Mouse (Mus musculus) left cerebral cortex, adult 2 months (tissue): ENCODE measurements around the gene Lax1. TPM values are rescaled to one million over a fixed set of nuclear protein-coding genes. Genes with fewer than 3 reads are reported as not detected.

Experiments
- DNase-seq, 2 experiments: peaks; one replicate each; pipeline ENCODE4 v3.0.0; 2021 to 2022; ENCODE audit warnings: low spot score in 2 of 2, mixed read lengths in 1 of 2; ENCODE audit errors: extremely low spot score in 1 of 2
- H3K27ac ChIP-seq: fragments of 200-600 bp; 2 replicates; pipeline ENCODE4 v1.8.1; 2022
- H3K4me3 ChIP-seq: fragments of 200-600 bp; 2 replicates; pipeline ENCODE4 v1.8.1; 2022
- CTCF ChIP-seq: fragments of 200-600 bp; IDR thresholded peaks from 2 replicates; pipeline ENCODE4 v1.8.1; 2022; ENCODE audit warnings: antibody characterized with exemption, mild to moderate bottlenecking, moderate library complexity
- intact Hi-C: fragments of 180-260 bp; cut with DNase I; formaldehyde crosslinking; loops from one replicate; pipeline ENCODE4 v1.15.1; 2025
- long read RNA-seq, 2 experiments: library from polyadenylated mRNA; stranded (forward); transcript quantifications; one replicate each; pipeline ENCODE4 v2.0.0; 2021; ENCODE audit warnings: borderline mapping rate in 2 of 2
- total RNA-seq, 2 experiments: library from RNA; stranded (reverse); gene quantifications; 2 replicates each; pipeline ENCODE4 v1.2.3; 2021

Lax1 gene
- total RNA-seq = under 1 TPM in 1 of 2 experiments, not detected in 1; 0.65 TPM
- long read RNA-seq, experiment 1 = 0 reads
- long read RNA-seq, experiment 2 = 0 reads

- Histone ChIP-seq H3K4me3 (no peak within 1 kb of the TSS), H3K27ac (no peak within 1 kb of the TSS)
- intact Hi-C loops = no loop called here
- no peak for DNase-seq
- no peak for TF ChIP-seq CTCF
Observed at GRCm38 (mm10) chr1:133689897-133690296, at the start of gene Lax1. TSS of gene Lax1 (minus strand) at chr1:133690108.

GRCm38 (mm10) chr1:133736664-133737063 lies 46.8 kb upstream of the Lax1 start:
- intact Hi-C loops = loop anchor here (1.0 to 2.0 kb wide), 3 partner anchors 64 to 312 kb away; partner anchors contain the start of gene Atp2b4
- DNase-seq = peak in 1 of 2 experiments; percentile 16
- no peak overlapping the region for H3K4me3 ChIP-seq
- TF ChIP-seq CTCF = no peak
- peak overlapping the region; percentile 50 for H3K27ac ChIP-seq

DNA sequence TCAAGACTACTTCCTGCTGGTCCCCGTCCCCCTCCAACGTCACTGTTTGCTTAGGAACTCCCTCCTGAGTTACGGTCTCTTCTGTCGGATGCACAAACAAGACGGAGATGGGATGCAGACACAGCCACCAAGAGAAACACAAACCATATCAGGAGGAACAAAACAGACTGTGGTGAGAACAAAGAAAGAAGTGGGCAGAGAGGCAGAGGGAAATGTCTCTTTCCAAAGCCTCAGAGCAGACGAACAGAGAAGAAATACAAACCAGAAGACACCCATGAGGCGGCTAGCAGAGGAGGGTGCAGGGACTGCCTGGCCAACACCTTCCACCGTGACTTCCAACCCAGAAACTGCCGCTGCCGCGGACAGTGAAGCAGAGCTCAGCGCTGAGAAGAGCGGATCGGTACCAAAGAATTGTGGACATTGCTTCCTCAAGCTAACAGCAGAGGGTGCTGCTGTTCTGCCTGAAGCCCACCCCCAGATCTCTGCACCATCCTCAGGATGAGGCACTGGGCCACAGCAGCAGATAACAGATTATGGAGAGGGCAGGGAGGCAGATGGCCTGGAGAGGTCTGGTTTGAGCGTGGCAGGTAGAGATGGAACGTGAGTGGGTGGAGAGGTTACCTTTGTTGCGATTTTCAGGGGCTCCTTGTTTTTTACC lies 46.2 kb upstream of the Lax1 start:
- no peak overlapping the region for H3K4me3 ChIP-seq
- TF ChIP-seq CTCF = peak; percentile 90
- peak overlapping the region; percentile 50 for H3K27ac ChIP-seq
- intact Hi-C loops = loop anchor here (1.0 to 2.0 kb wide), 3 partner anchors 65 to 312 kb away; partner anchors contain the start of gene Atp2b4
- DNase-seq = peak; percentile 67 to 76

- H3K4me3 ChIP-seq = no peak overlapping the region
- no peak overlapping the region for H3K27ac ChIP-seq
- intact Hi-C loops = no loop called here
- TF ChIP-seq CTCF = no peak
- DNase-seq = no peak
Observed at GRCm38 (mm10) chr1:133732814-133733213, 42.9 kb upstream of the Lax1 start.

DNA sequence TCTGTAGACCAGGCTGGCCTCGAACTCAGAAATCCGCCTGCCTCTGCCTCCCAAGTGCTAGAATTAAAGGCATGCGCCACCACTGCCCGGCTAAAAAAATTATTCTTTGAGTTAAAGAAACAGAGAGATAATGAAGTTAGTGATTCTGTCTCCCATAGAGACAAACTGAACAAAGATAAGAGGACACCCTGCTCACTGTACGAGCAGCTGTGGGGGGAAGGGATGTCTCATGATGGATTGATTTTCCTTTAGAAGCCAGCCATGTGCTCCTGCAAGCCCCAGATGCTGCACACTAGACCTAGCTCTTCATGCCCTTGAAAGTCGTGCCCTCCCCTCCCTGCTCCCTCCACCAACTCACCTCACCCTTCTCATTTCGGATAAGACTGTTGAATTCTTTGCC lies 38.4 kb upstream of the Lax1 start:
- Histone ChIP-seq H3K4me3 (no peak overlapping the region), H3K27ac (no peak overlapping the region)
- intact Hi-C loops = no loop called here
- TF ChIP-seq CTCF = no peak
- no peak for DNase-seq

DNA sequence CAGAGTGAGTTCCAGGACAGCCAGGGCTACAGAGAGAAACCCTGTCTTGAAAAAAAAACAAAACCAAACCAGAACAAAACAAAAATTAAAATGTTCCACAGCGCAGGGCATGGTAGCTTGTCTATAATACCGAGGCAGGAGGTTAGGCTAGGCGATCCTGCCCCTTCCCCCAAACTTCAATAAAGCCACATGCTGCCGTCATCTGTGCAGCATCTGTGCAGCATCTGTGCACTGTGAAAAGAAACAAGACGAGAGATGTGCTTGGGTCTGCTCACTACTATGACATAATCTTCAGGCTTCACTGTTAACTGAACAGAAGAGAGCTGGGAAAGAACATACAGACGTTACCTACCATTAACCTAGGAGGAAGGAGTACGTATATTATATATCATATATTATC lies 30.4 kb upstream of the Lax1 start:
- intact Hi-C loops = no loop called here
- no peak for TF ChIP-seq CTCF
- Histone ChIP-seq H3K27ac (no peak overlapping the region), H3K4me3 (no peak overlapping the region)
- DNase-seq = no peak

DNA sequence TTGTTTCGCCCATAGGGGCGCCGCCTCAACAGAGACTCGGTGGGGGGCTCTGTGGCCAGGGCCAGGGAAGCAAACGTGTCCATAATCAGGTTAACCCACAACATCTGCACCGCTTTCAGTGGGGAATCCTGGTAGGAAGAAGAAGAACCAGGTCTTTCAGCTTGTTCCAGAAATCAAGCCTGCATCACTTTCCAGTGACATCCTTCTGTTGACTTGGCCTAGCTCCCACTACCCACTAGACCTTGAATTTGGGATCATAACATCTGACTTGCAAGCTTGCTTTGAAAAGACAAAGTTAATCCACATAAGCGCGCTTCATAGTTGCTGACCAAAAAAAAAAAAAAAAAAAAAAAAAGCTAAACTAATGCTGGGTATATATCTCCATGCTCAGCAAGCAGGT lies 28.9 kb upstream of the Lax1 start:
- Histone ChIP-seq H3K4me3 (no peak overlapping the region), H3K27ac (no peak overlapping the region)
- no peak for TF ChIP-seq CTCF
- DNase-seq = no peak
- intact Hi-C loops = no loop called here

- DNase-seq = no peak
- intact Hi-C loops = no loop called here
- H3K4me3 ChIP-seq = no peak overlapping the region
- TF ChIP-seq CTCF = no peak
- H3K27ac ChIP-seq = no peak overlapping the region
Observed at GRCm38 (mm10) chr1:133718296-133718695, 28.4 kb upstream of the Lax1 start.

- H3K4me3 ChIP-seq = no peak overlapping the region
- intact Hi-C loops = no loop called here
- TF ChIP-seq CTCF = peak; percentile 61
- no peak overlapping the region for H3K27ac ChIP-seq
- no peak for DNase-seq
Observed at GRCm38 (mm10) chr1:133716464-133716863, 26.6 kb upstream of the Lax1 start.

DNA sequence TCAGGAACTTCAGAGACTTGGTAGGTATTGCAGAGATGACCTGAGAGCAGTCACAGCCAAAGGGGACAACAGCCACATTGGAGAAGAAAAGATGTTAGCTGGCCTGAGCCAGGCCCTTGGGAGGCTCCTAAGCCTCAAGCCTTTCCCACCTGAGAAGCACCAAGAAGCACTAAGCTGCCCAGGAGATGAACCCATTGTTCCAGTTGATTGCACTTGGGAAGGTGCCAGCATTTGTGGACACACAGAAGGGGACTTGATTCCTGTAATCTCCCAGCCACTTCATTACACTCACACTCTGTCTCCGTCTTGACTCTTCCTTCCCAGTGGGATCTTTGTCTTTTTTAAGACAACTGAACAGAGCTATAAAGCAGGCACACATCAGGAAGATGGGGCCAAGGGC lies 25.3 kb upstream of the Lax1 start:
- intact Hi-C loops = no loop called here
- no peak for DNase-seq

DNA sequence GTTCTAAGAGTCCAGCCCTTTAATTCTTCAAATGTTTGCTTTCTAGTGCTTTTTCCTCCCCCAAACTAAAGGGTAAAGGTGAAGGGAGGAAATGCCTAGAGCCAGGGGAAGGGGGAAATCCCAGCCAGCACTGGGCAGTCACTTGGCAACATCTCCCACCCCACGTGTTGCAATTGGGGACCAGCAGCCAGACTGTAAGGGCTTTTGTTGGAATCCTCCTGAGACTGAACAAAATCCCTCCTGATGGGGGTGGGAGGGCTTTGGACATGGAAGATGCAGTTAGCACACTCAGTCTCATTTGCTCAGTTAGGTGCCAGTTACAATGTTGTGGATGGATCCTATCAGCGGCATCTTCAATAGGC lies 23.1 kb upstream of the Lax1 start:
- TF ChIP-seq CTCF = no peak; the same call in 1 of the 2 replicates
- DNase-seq = no peak
- intact Hi-C loops = no loop called here
- Histone ChIP-seq H3K4me3 (no peak overlapping the region), H3K27ac (peak overlapping the region; percentile 50)

More for the DNA sequence above, 25.3 kb upstream of the Lax1 start:
- no peak overlapping the region for H3K27ac ChIP-seq
- H3K4me3 ChIP-seq = no peak overlapping the region
- no peak for TF ChIP-seq CTCF

DNA sequence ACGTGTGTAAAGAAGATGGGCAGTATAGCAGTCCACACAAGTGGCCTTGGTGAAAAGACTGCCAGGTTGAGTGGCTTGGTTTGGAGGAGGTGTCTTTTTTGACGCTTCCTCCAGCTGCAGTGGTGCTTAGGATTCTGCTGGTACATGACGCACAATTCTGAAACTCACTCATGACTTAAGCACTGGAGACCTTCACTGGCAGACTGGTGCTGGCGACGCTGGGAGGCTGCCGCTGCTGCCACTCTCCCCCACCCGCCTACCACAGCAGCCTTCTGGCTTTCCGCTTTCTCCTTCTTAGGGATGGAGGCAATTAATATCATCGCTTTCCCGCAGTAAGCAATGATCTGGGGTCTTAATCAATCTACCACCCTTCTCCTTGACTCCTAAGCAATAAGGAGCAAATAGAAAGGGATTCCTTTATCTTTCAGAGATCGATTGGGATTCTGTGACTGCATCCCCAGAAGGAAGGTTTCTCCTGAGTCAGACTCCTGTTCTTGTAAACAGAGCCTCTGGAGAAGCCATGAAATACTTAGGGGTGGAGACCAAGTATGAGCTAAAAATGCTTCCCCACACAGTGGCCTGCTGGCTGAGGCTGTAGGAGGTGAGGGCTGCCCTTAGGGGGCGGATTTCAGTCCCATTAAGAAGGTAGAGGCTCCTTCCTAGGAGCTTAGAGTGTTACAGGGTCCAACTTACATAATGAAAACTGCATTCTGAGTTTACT lies 22.5 kb upstream of the Lax1 start:
- TF ChIP-seq CTCF = no peak; the same call in none of the 2 replicates
- intact Hi-C loops = no loop called here
- peak; percentile 22 to 34 for DNase-seq
- no peak overlapping the region for H3K4me3 ChIP-seq
- H3K27ac ChIP-seq = peak overlapping the region; percentile 50
